7 mouse cellular contexts compared by ENCODE assay signal in the genomic region with DNA sequence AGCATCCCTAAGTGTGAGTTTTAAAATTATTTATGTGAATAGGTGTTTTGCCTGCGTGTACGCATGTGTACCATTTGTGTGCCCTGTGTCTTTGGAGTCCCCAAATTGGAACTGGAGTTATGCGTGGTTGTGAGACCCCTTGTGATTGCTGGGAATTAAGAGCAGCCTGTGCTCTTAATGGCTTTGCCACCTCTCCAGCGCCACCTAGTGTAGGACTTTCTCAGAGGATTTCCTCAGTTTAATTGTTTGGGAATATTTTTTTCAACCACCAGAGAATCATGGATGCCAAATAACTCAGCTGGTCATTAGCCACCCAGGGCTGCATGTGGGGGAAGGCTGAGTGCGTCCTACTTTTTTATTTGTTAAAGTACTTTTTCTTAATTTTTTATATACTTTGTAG.
A peak's percentile ranks its signal among the peaks of the same experiment; 100 is the strongest.
DNase-seq lines count a peak whose midpoint lies in the region; ATAC-seq and TF ChIP-seq lines count a peak whose summit lies in the region.

No protein-coding gene starts in this region.

- TF ChIP-seq CTCF in bone marrow, adult 2 months (IDR thresholded peaks at IDR 0.05; ENCODE audit: control insufficient read depth, insufficient read depth, low read length): peak; percentile 37; the same call in 1 of the 2 replicates

- H3K4me1 ChIP-seq in midbrain, embryonic 14.5 days (ENCODE audit: control insufficient read depth, insufficient read depth, low read length): peaks cover 13% of the 10 kb centered on the region
- peaks cover 6% of the 10 kb centered on the region; the same call in 1 of the 2 replicates for H3K4me1 ChIP-seq in midbrain, embryonic 16.5 days (ENCODE audit: control insufficient read depth, insufficient read depth, low read length)
- no peaks in the 10 kb centered on the region for H3K4me1 ChIP-seq in bone marrow, adult 2 months (ENCODE audit: control insufficient read depth, insufficient read depth, low read length)
- peaks cover 28% of the 10 kb centered on the region for H3K4me1 ChIP-seq in embryonic facial prominence, embryonic 14.5 days (ENCODE audit: control insufficient read depth, insufficient read depth, low read length)

- H3K27me3 ChIP-seq in midbrain, embryonic 14.5 days (ENCODE audit: control insufficient read depth, insufficient read depth, low read length): no peaks in the 10 kb centered on the region
- no peaks in the 10 kb centered on the region for H3K27me3 ChIP-seq in midbrain, embryonic 16.5 days (ENCODE audit: control insufficient read depth, insufficient read depth, low read depth, low read length)
- no peaks in the 10 kb centered on the region for H3K27me3 ChIP-seq in embryonic facial prominence, embryonic 14.5 days (replicated peaks; ENCODE audit: control insufficient read depth, insufficient read depth, low read length)

- no peak overlapping the region for H3K4me3 ChIP-seq in midbrain, embryonic 14.5 days (replicated peaks; ENCODE audit: low read depth, low read length)
- H3K4me3 ChIP-seq in midbrain, embryonic 16.5 days (ENCODE audit: low read depth, low read length): no peak overlapping the region
- H3K4me3 ChIP-seq in bone marrow, adult 2 months (replicated peaks; ENCODE audit: control insufficient read depth, low read depth, low read length): no peak overlapping the region
- no peak overlapping the region for H3K4me3 ChIP-seq in embryonic facial prominence, embryonic 14.5 days (ENCODE audit: low read depth, low read length)

- WGBS in midbrain, embryonic 14.5 days: 57% methylated on average over 5 of the region's 5 CpGs
- 54% methylated on average over 5 of the region's 5 CpGs for WGBS in midbrain, embryonic 16.5 days
- 37% methylated on average over 5 of the region's 5 CpGs for WGBS in bone marrow, adult 2 months
- 52% methylated on average over 5 of the region's 5 CpGs for WGBS in embryonic facial prominence, embryonic 14.5 days

- no peak overlapping the region for H3K4me2 ChIP-seq in midbrain, embryonic 14.5 days (ENCODE audit: low read length)
- no peak overlapping the region for H3K4me2 ChIP-seq in midbrain, embryonic 16.5 days (ENCODE audit: low read length)
- no peak overlapping the region for H3K4me2 ChIP-seq in embryonic facial prominence, embryonic 14.5 days (ENCODE audit: low read depth, low read length)

- no peak for TF ChIP-seq POLR2A in bone marrow, adult 2 months (IDR thresholded peaks at IDR 0.05; ENCODE audit: borderline replicate concordance, control insufficient read depth, low read depth, low read length)

- no peak overlapping the region for H3K27ac ChIP-seq in midbrain, embryonic 14.5 days (replicated peaks; ENCODE audit: low read depth, low read length)
- no peak overlapping the region for H3K27ac ChIP-seq in midbrain, embryonic 16.5 days (ENCODE audit: low read length)
- H3K27ac ChIP-seq in bone marrow, adult 2 months (ENCODE audit: control insufficient read depth, insufficient read depth, low read depth, low read length, poor library complexity): no peak overlapping the region
- H3K27ac ChIP-seq in embryonic facial prominence, embryonic 14.5 days (replicated peaks; ENCODE audit: low read depth, low read length): no peak overlapping the region

- H3K9ac ChIP-seq in midbrain, embryonic 14.5 days (replicated peaks; ENCODE audit: low read length): no peak overlapping the region
- no peak overlapping the region for H3K9ac ChIP-seq in midbrain, embryonic 16.5 days (ENCODE audit: low read depth, low read length)
- H3K9ac ChIP-seq in embryonic facial prominence, embryonic 14.5 days (ENCODE audit: low read depth, low read length): no peak overlapping the region

- no peaks in the 10 kb centered on the region for H3K9me3 ChIP-seq in midbrain, embryonic 14.5 days (ENCODE audit: control insufficient read depth, low read length)
- H3K9me3 ChIP-seq in midbrain, embryonic 16.5 days (replicated peaks; ENCODE audit: control insufficient read depth, low read length, poor library complexity, severe bottlenecking): no peaks in the 10 kb centered on the region
- H3K9me3 ChIP-seq in embryonic facial prominence, embryonic 14.5 days (ENCODE audit: control insufficient read depth, low read length): 0 out of 2 replicates have a peak, but pooled peaks cover 4% of the 10 kb centered on the region

- DNase-seq in midbrain, embryonic 14.5 days: peak; percentile 85
- DNase-seq in Muller cell, postnatal 12 days (ENCODE audit: inconsistent ontology term): peak; percentile 32
- peak; percentile 77 for DNase-seq in embryonic facial prominence, embryonic 14.5 days (ENCODE audit: low spot score)
- DNase-seq in layer of hippocampus, postnatal 25 days (ENCODE audit: extremely low spot score in 1 of 2, low spot score in 1 of 2): peak; percentile 40 to 84
- DNase-seq in retina, postnatal 7 days (ENCODE audit: low read depth, low spot score): peak; percentile 51

- no peak for ATAC-seq in midbrain, embryonic 14.5 days (ENCODE audit: low FRiP score, low TSS enrichment)
- no peak for ATAC-seq in midbrain, embryonic 16.5 days
- no peak for ATAC-seq in embryonic facial prominence, embryonic 14.5 days (ENCODE audit: low read depth)

- H3K36me3 ChIP-seq in midbrain, embryonic 14.5 days (ENCODE audit: control insufficient read depth, insufficient read depth, low read length): no peaks in the 10 kb centered on the region
- no peaks in the 10 kb centered on the region for H3K36me3 ChIP-seq in midbrain, embryonic 16.5 days (ENCODE audit: control insufficient read depth, insufficient read depth, low read length)
- H3K36me3 ChIP-seq in embryonic facial prominence, embryonic 14.5 days (ENCODE audit: control insufficient read depth, insufficient read depth, low read length): no peaks in the 10 kb centered on the region

Comparison
In these comparisons a context has a peak if more than half of its experiments do, and no peak if none do; other contexts are left out.
1. DNase-seq: peak in every context shown above with its lines; median percentile 85 in midbrain, embryonic 14.5 days; 77 in embryonic facial prominence, embryonic 14.5 days; 62 in layer of hippocampus, postnatal 25 days; 51 in retina, postnatal 7 days; 32 in Muller cell, postnatal 12 days.